In the genomic region with DNA sequence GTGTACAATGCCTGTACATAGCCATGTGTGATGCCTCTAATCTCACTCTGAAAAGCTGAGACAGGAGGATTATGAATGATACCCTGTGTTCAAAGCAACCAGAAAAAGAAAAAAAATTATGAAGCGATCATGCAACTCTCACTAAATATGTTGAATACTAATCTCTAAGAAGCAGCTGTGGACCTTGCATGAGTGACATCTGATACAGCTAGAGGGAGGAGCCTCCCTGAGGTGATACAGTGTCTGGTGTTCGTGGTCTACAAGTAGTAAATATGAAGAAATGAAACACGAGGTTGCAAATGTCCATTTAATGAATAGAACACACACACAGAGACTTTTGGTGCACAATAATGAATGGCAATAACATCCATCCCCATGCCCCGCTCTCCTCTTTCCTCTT, we compare ENCODE assay signal across 17 mouse cellular contexts. TPM values are rescaled to one million over a fixed set of nuclear protein-coding genes. Genes with fewer than 3 reads are reported as not detected.
DNase-seq lines count a peak whose midpoint lies in the region; ATAC-seq and TF ChIP-seq lines count a peak whose summit lies in the region.
"Had no signal": no experiment of that assay in that cellular context is flagged by ENCODE, and none has a peak within 500 bp of the region (broad histone marks: within the 10 kb centered on the region; RNA-seq: fewer than 3 reads in every experiment).

No protein-coding gene starts in this region.

- peak; percentile 52; the same call in 1 of the 2 replicates for ATAC-seq in lung, embryonic 14.5 days (ENCODE audit: insufficient read depth)
- ATAC-seq in megakaryocyte-erythroid progenitor cell, adult 5-6 weeks (replicated peaks; ENCODE audit: low FRiP score, low TSS enrichment, poor library complexity, severe bottlenecking) = peak; percentile 90
- ATAC-seq: CD4-positive, CD25-positive, alpha-beta regulatory T cell, adult 4 months had no signal

- no peaks in the 10 kb centered on the region for H3K27me3 ChIP-seq in lung, embryonic 14.5 days (ENCODE audit: insufficient read depth, low read length)
- H3K27me3 ChIP-seq: embryonic facial prominence, embryonic 15.5 days; hindbrain, embryonic 12.5 days; kidney, embryonic 15.5 days; limb, embryonic 12.5 days had no signal

- DNase-seq in lung, embryonic 14.5 days = peak; percentile 9
- no peak for DNase-seq in lung, adult 18-20 months
- peak; percentile 84 for DNase-seq in c-Kit-negative CD71-positive TER-119-positive erythroid progenitor cells, embryonic 14.5 days (ENCODE audit: low read depth, low spot score)
- DNase-seq in liver = peak; percentile 78
- no peak for DNase-seq in frontal cortex, adult 2 months (ENCODE audit: extremely low spot score in 1 of 2, low spot score in 1 of 2)
- no peak for DNase-seq in left cerebral cortex, adult 18-20 months (ENCODE audit: low spot score in 2 of 2)
- DNase-seq: adrenal gland, postnatal 36 days; cerebellum, adult 11 months; lung, postnatal 4 days; midbrain, embryonic 14.5 days had no signal

- H3K4me1 ChIP-seq in lung, embryonic 14.5 days (ENCODE audit: insufficient read depth) = 0 out of 2 replicates have a peak, but pooled peaks cover 3% of the 10 kb centered on the region
- H3K4me1 ChIP-seq: embryonic facial prominence, embryonic 15.5 days had no signal

- H3K27ac ChIP-seq in lung, embryonic 14.5 days (ENCODE audit: low read depth) = no peak overlapping the region
- H3K27ac ChIP-seq: embryonic facial prominence, embryonic 15.5 days; hindbrain, embryonic 12.5 days; kidney, embryonic 15.5 days; left cerebral cortex, adult 2 months; limb, embryonic 12.5 days had no signal

- TF ChIP-seq CTCF in lung, embryonic 14.5 days (IDR thresholded peaks at IDR 0.05; ENCODE audit: low read depth) = no peak

- H3K9me3 ChIP-seq in lung, embryonic 14.5 days (ENCODE audit: low read depth, low read length) = no peaks in the 10 kb centered on the region; the same call in 1 of the 2 replicates
- H3K9me3 ChIP-seq: embryonic facial prominence, embryonic 15.5 days; hindbrain, embryonic 12.5 days had no signal

- 57% methylated on average over 4 of the region's 4 CpGs for WGBS in lung, embryonic 14.5 days

- no peak overlapping the region for H3K4me2 ChIP-seq in lung, embryonic 14.5 days
- H3K4me2 ChIP-seq: embryonic facial prominence, embryonic 15.5 days; hindbrain, embryonic 12.5 days; kidney, embryonic 15.5 days; limb, embryonic 12.5 days had no signal

- H3K9ac ChIP-seq in lung, embryonic 14.5 days = no peak overlapping the region
- H3K9ac ChIP-seq: embryonic facial prominence, embryonic 15.5 days; hindbrain, embryonic 12.5 days; kidney, embryonic 15.5 days; limb, embryonic 12.5 days had no signal

- H3K36me3 ChIP-seq in lung, embryonic 14.5 days (ENCODE audit: insufficient read depth) = no peaks in the 10 kb centered on the region
- H3K36me3 ChIP-seq: embryonic facial prominence, embryonic 15.5 days; hindbrain, embryonic 12.5 days; kidney, embryonic 15.5 days; limb, embryonic 12.5 days had no signal

- no peak overlapping the region for H3K4me3 ChIP-seq in lung, embryonic 14.5 days (ENCODE audit: low read depth, low read length)
- H3K4me3 ChIP-seq: embryonic facial prominence, embryonic 15.5 days; hindbrain, embryonic 12.5 days; kidney, embryonic 15.5 days; left cerebral cortex, adult 2 months; limb, embryonic 12.5 days had no signal

RNA-seq across cellular contexts. Expression of gene Cd24a, which starts 52.5 kb away (rescaled TPM):
- 262 and 275 TPM in 2 replicates for polyA plus RNA-seq in lung, embryonic 14.5 days (2014; fragmentation: Nextera tagmentation; extraction: Ambion mirVana)
- 709 and 802 TPM in 2 replicates for total RNA-seq in megakaryocyte-erythroid progenitor cell, adult 5-6 weeks (2014; fragmentation: Nextera tagmentation)
- 576 and 796 TPM in 2 replicates for total RNA-seq in megakaryocyte-erythroid progenitor cell, adult 5-6 weeks (2017)
- polyA plus RNA-seq in frontal cortex, adult 2 months (2012; rRNA removed) = 42.8 and 43.2 TPM in 2 replicates
- 1 to 10 TPM; 5.8 to 6.1 TPM for total RNA-seq in left cerebral cortex, adult 18-20 months (2021)

Comparison
In these comparisons a context has a peak if more than half of its experiments do, and no peak if none do; other contexts are left out.
1. DNase-seq: peak in lung, embryonic 14.5 days (single experiment), c-Kit-negative CD71-positive TER-119-positive erythroid progenitor cells, embryonic 14.5 days (single experiment) and liver (single experiment); none in lung, adult 18-20 months (0 of 2), frontal cortex, adult 2 months (0 of 2) and left cerebral cortex, adult 18-20 months (0 of 2).
2. RNA of gene Cd24a, which starts 52.5 kb away (total RNA-seq): 576 to 802 TPM in megakaryocyte-erythroid progenitor cell, adult 5-6 weeks; 5.8 to 6.1 TPM in left cerebral cortex, adult 18-20 months; every median in the first group is over 10 times any median in the second.